Mouse (Mus musculus): ENCODE measurements around the gene Kcnc3.

Gene Kcnc3

DNA sequence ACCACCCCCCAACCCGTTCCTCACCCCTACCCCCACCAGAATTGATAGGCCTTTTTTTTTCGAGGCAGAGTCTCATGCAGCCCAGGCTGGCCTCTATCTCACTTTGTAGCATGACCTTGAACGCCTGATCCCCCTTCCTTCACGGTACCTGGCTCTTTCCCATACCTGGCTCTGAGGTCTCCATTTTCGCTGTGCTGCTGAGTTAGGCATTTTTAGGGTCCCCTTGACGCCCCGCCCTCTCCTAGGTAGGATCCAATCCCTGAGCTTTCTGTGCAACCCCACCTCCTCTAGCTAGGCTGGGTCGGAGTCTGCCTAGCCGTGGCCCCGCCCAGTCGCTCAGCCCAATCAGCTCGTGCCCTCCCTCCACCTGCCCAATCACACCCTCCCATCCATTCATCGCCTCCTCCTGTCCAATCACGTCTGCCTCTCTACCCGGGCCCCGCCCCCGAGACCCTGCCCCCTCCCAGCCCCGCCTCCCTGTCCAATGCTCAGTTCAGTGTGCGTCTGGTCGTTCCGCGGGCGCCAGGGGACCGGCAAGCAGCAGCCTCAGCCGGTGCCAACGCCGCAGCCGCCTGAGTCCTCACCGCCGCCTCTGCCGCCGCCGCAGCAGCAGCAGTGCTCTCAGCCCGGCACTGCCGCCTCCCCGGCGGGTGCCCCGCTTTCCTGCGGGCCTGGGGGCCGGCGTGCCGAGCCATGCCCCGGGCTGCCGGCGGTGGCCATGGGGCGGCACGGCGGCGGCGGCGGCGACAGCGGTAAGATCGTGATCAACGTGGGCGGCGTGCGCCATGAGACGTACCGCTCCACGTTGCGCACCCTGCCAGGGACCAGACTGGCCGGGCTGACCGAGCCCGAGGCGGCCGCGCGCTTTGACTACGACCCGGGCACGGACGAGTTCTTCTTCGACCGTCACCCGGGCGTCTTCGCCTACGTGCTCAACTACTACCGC is at the start of gene Kcnc3:
Gene Kcnc3, plus strand, starts transcription at position 263 of the 946 bp plus-strand sequence.
- DNase-seq (ENCODE audit: low spot score), result peak; percentile 92

GRCm38 (mm10) chr7:44542555-44542954 is 47.9 kb upstream of the Kcnc3 start:
- DNase-seq (ENCODE audit: low spot score), result no peak

DNA sequence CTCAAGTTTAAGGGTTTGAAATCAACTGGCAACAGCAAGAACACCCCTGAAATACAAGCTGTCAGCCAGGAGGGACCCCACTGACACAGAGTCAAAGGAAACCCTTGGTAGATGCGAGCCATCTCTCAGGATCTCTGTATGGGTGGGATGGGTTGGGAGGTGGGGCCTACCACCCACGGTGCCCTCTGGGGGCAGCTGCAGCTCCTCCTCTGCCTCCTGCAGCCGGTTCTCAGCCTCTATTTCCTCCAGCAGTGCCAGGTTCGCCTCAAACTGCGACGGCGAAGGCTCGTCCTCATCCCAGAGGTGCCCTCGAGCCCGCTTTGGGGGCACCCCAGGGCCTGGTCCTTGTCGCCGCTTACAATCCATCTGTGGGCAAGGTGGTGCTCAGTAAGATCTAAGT is 47.4 kb upstream of the Kcnc3 start:
- DNase-seq (ENCODE audit: low spot score), result no peak

DNA sequence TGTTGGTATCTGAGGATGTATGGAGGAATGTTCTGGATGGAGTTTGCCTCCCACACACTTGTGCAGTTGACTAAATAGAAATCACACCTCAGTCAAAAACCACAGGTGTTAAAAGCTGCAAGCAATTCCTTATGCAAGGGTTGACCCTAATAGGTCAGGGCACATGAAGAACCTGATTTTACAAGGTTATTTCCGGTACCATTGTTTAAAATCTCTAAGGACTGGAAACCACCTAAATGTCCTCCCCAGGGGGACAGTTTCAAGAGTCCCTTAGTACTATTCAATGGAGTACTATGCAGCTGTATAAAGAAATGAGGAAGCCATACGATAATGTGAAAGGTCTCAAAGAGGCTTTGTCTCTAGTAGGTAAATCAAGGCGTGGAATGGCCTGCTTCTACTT is 44.2 kb upstream of the Kcnc3 start:
- DNase-seq (ENCODE audit: low spot score), result no peak

- no peak for DNase-seq (ENCODE audit: low spot score)
Measured at GRCm38 (mm10) chr7:44547041-44547440, 43.4 kb upstream of the Kcnc3 start.

DNA sequence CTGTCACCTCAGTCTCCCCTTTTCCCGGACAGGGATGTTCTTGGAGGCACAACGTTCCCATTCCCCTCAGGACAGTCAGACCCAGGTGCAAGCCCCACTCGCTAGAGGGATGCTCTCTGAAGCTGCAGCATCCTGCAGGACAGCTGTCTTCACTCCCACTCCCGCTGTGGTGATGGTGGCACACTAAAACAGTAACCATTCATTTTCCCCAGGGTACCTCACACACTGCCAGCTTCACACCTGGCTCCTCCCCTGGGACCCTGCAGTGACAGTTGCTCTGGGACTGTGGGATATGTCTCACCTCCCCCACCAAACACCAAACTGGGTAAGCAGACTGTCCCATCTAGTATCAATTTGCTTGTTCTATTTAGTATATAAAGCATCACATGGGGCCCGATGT is 42.7 kb upstream of the Kcnc3 start:
- no peak for DNase-seq (ENCODE audit: low spot score)

GRCm38 (mm10) chr7:44548497-44549087 is 41.9 kb upstream of the Kcnc3 start, which contains the start of gene Pold1:
Gene Pold1 (minus strand): TSS chr7:44548849.
- peak; percentile 100 for DNase-seq (ENCODE audit: low spot score)

- DNase-seq (ENCODE audit: low spot score), result no peak
Measured at GRCm38 (mm10) chr7:44549621-44550408, 40.6 kb upstream of the Kcnc3 start.

DNA sequence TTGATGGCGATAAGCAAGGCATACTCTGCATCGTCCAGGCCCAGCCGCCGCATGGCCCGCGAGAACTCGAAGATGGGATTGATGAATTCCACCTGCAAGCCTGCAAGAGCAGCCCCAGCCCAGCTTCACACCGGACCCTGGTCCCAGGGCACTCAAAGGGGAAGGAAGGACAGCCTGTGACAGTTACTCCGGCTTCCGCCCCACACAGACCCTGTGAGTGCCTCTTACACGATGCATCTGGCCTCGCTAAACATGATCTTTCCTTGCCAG is 40.1 kb upstream of the Kcnc3 start:
- no peak for DNase-seq (ENCODE audit: low spot score)

GRCm38 (mm10) chr7:44551301-44551700 is 39.2 kb upstream of the Kcnc3 start:
- DNase-seq (ENCODE audit: low spot score), result no peak

DNA sequence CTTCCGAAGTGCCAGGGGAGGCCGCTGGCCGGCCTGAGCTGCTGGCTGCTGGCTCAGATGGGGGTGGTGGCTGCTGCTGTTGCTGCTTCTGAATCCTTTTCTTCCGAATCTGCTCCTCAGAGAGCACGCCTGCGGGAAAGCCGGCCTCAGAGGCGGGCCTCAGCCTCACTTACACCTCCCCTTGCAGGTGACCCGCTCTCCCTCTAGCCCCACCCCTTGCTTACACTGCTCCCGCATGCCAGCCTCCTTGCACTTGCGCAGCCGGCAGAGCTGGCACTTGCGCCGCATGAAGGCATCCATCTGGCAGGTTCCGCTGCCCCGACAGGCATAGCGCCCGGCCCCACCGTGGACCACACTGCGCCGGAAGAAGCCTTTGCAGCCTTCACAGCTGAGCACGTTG is 38.7 kb upstream of the Kcnc3 start:
- DNase-seq (ENCODE audit: low spot score), result no peak

GRCm38 (mm10) chr7:44552141-44552908 is 38.1 kb upstream of the Kcnc3 start:
- no peak for DNase-seq (ENCODE audit: low spot score)

- DNase-seq (ENCODE audit: low spot score), result peak; percentile 66
Measured at GRCm38 (mm10) chr7:44553196-44553764, 37.2 kb upstream of the Kcnc3 start.

- peak; percentile 95 for DNase-seq (ENCODE audit: low spot score)
Measured at GRCm38 (mm10) chr7:44553826-44554225, 36.6 kb upstream of the Kcnc3 start, which contains the start of gene Nr1h2. Gene Nr1h2 (minus strand): TSS chr7:44553951.

- DNase-seq (ENCODE audit: low spot score), result no peak
Measured at GRCm38 (mm10) chr7:44557629-44558028, 32.8 kb upstream of the Kcnc3 start.

GRCm38 (mm10) chr7:44560435-44561400 is 29.7 kb upstream of the Kcnc3 start:
- peak; percentile 84 for DNase-seq (ENCODE audit: low spot score)

GRCm38 (mm10) chr7:44563284-44563683 is 27.2 kb upstream of the Kcnc3 start:
- DNase-seq (ENCODE audit: low spot score), result no peak

DNA sequence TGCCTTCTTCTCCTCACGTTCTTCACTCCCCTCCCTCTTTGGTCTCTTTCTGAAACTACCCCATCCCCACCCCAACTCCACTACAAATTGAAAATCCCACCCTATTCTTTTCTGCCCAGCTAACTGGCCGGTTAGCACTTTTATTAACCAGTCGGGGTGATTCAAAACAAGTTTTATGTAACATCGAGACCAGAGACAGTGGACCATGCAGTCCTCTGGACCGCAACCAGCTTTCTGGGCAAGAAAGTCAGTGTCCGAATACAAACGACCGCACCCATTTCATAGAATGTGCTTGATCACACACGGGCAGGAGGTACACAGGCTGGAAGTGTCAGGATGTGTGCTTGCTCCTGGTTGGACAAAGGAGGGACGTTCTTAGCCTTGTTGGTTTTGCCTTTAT is 26.0 kb upstream of the Kcnc3 start:
- DNase-seq (ENCODE audit: low spot score), result no peak

DNA sequence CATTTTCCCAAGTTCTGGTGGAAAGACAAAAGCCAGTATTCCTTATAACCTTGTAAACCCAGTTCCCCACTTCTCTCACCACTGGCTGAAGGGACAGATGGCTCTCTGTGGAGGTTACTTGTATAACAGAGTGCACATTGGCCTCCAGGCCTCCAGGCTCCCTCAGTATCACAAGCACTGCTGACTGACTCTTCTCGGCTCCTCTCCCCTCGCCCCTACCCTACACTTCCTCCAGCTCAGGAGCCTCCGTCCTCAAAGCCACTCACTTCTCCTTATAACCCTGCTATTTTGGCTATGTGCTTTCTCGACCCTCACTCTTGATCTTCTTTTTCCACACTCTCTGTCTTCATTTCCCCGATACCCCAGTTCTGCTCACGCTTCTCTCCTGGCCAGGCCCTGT is 25.1 kb upstream of the Kcnc3 start:
- no peak for DNase-seq (ENCODE audit: low spot score)

DNA sequence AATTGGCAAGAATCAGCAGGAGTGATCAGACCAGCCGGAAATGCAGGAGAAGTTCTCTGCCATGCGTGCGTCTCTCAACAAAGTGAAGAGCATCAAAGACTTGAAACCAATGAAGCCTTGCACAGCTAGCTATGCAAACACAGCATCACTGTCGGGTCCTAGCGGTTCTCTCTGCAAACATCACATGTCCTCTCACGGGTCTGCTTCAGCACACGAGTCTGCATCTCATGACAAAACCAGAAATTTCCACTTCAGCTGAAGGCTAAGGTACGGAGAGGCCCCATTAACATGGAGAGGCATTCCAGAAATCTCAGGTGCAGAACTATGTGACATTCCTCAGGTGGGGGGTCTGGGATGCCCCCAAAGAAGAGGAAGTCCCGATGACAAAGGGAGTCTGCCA is 21.7 kb upstream of the Kcnc3 start:
- no peak for DNase-seq (ENCODE audit: low spot score)
